Mouse (Mus musculus): ENCODE measurements at regions not wholly inside any gene's neighbourhood (a gene's known extent, or its start where the extent isn't known, plus 50 kb on each side); places are given as distances from the start of the nearest gene placed in this dataset.

DNA sequence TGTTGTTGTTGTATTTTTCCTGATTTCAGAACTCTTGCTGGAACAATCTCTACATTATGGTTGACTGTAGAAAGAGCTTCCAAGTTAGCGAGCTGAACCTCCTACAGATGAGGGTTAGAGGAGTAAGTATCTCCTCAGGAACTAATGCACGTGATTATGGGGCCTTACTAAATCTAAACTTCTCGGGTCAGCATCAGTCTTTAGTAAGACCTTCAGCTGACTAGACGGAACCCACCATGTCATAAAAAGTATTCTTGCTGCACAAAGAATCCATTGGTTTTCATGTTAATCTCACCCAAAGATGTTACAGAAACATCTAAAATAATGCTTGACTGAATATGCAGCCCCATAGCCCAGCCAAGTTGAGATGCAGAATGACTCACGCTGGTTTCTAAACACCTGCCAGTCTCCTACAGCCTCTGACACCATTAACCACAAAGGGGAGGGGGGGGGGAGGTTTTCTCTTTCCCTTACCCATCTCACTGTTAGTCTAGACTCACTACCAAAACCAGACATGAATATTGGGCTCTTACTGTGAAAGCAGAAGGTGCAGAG lies 88.9 kb upstream of the Tbl1xr1 start:
- TF ChIP-seq CTCF (IDR thresholded peaks at IDR 0.05; ENCODE audit: extremely low read depth, insufficient read depth, insufficient read length, insufficient replicate concordance) (no peak), POLR2A (IDR thresholded peaks at IDR 0.05; ENCODE audit: low read depth, low read length) (no peak)

All from spleen, adult 2 months (tissue).